In genomic region chr6:119377613-119378012, GRCm38 (mm10) we compare ENCODE assay signal across 15 mouse cellular contexts. TPM values are rescaled to one million over a fixed set of nuclear protein-coding genes. Genes with fewer than 3 reads are reported as not detected.
DNase-seq lines count a peak whose midpoint lies in the region; ATAC-seq and TF ChIP-seq lines count a peak whose summit lies in the region.
"Had no signal": no experiment of that assay in that cellular context is flagged by ENCODE, and none has a peak within 500 bp of the region (broad histone marks: within the 10 kb centered on the region; RNA-seq: fewer than 3 reads in every experiment).

No protein-coding gene starts in this region.

- TF ChIP-seq CTCF in thymus, adult 2 months (IDR thresholded peaks at IDR 0.05; ENCODE audit: borderline replicate concordance, control insufficient read depth, extremely low read depth, insufficient read depth, low read length, poor library complexity) = no peak

- H3K4me3 ChIP-seq in heart, embryonic 16.5 days (ENCODE audit: low read length) = no peak overlapping the region
- H3K4me3 ChIP-seq in liver, embryonic 13.5 days (replicated peaks) = no peak overlapping the region
- H3K4me3 ChIP-seq in midbrain, embryonic 11.5 days (ENCODE audit: low read depth, low read length) = no peak overlapping the region
- H3K4me3 ChIP-seq in thymus, adult 2 months (ENCODE audit: control insufficient read depth, insufficient read depth, low read length) = no peak overlapping the region
- H3K4me3 ChIP-seq: embryonic facial prominence, embryonic 13.5 days; hindbrain, embryonic 15.5 days; neural tube, embryonic 13.5 days had no signal

- TF ChIP-seq POLR2A in thymus, adult 2 months (IDR thresholded peaks at IDR 0.05; ENCODE audit: control insufficient read depth, extremely low read depth, insufficient read depth, low read length, poor library complexity) = no peak

- H3K9ac ChIP-seq in heart, embryonic 16.5 days (ENCODE audit: low read length) = no peak overlapping the region
- H3K9ac ChIP-seq in liver, embryonic 13.5 days = no peak overlapping the region
- no peak overlapping the region for H3K9ac ChIP-seq in midbrain, embryonic 11.5 days (ENCODE audit: low read length)
- H3K9ac ChIP-seq: embryonic facial prominence, embryonic 13.5 days; hindbrain, embryonic 15.5 days; neural tube, embryonic 13.5 days had no signal

- peak overlapping the region; percentile 8; the same call in 1 of the 2 replicates for H3K27ac ChIP-seq in heart, embryonic 16.5 days (ENCODE audit: low read length)
- peak overlapping the region; percentile 47 for H3K27ac ChIP-seq in liver, embryonic 13.5 days
- no peak overlapping the region for H3K27ac ChIP-seq in midbrain, embryonic 11.5 days (ENCODE audit: low read depth, low read length)
- no peak overlapping the region for H3K27ac ChIP-seq in thymus, adult 2 months (ENCODE audit: control insufficient read depth, insufficient read depth, low read length)
- H3K27ac ChIP-seq: embryonic facial prominence, embryonic 13.5 days; hindbrain, embryonic 15.5 days; macrophage; neural tube, embryonic 13.5 days had no signal

- intact Hi-C loops in heart, postnatal 14 days (cut with DNase I) = no loop called here

- ATAC-seq in heart, embryonic 16.5 days (replicated peaks; ENCODE audit: extremely low read depth, insufficient read depth, low FRiP score) = peak; percentile 45; the same call in 1 of the 2 replicates
- ATAC-seq in liver, embryonic 13.5 days (ENCODE audit: low read depth) = peak; percentile 68
- no peak for ATAC-seq in midbrain, embryonic 11.5 days (ENCODE audit: low FRiP score)
- ATAC-seq: forebrain, embryonic 16.5 days had no signal

- H3K36me3 ChIP-seq in heart, embryonic 16.5 days (ENCODE audit: control insufficient read depth, insufficient read depth) = no peaks in the 10 kb centered on the region
- H3K36me3 ChIP-seq in liver, embryonic 13.5 days = peaks cover 4% of the 10 kb centered on the region; the same call in 1 of the 2 replicates
- no peaks in the 10 kb centered on the region for H3K36me3 ChIP-seq in midbrain, embryonic 11.5 days (ENCODE audit: control insufficient read depth, insufficient read depth, low read length)
- H3K36me3 ChIP-seq in thymus, adult 2 months (ENCODE audit: control insufficient read depth, insufficient read depth, low read length) = no peaks in the 10 kb centered on the region
- H3K36me3 ChIP-seq: embryonic facial prominence, embryonic 13.5 days; hindbrain, embryonic 15.5 days; neural tube, embryonic 13.5 days had no signal

- H3K4me1 ChIP-seq in heart, embryonic 16.5 days (ENCODE audit: control insufficient read depth, insufficient read depth, low read length) = peaks cover 20% of the 10 kb centered on the region
- peaks cover 91% of the 10 kb centered on the region for H3K4me1 ChIP-seq in liver, embryonic 13.5 days (replicated peaks)
- no peaks in the 10 kb centered on the region for H3K4me1 ChIP-seq in midbrain, embryonic 11.5 days (ENCODE audit: control insufficient read depth, insufficient read depth, low read length)
- H3K4me1 ChIP-seq in thymus, adult 2 months (replicated peaks; ENCODE audit: control insufficient read depth, insufficient read depth, low read length) = peaks cover 7% of the 10 kb centered on the region
- H3K4me1 ChIP-seq: hindbrain, embryonic 15.5 days; neural tube, embryonic 13.5 days had no signal

- no peaks in the 10 kb centered on the region for H3K27me3 ChIP-seq in heart, embryonic 16.5 days (ENCODE audit: control insufficient read depth, insufficient read depth, low read length)
- H3K27me3 ChIP-seq in liver, embryonic 13.5 days = no peaks in the 10 kb centered on the region
- no peaks in the 10 kb centered on the region for H3K27me3 ChIP-seq in midbrain, embryonic 11.5 days (ENCODE audit: control insufficient read depth, insufficient read depth, low read length)
- H3K27me3 ChIP-seq in thymus, adult 2 months (ENCODE audit: control insufficient read depth, insufficient read depth, low read length) = no peaks in the 10 kb centered on the region
- H3K27me3 ChIP-seq: embryonic facial prominence, embryonic 13.5 days; hindbrain, embryonic 15.5 days; neural tube, embryonic 13.5 days had no signal

- H3K9me3 ChIP-seq in heart, embryonic 16.5 days (replicated peaks; ENCODE audit: control insufficient read depth, low read length) = no peaks in the 10 kb centered on the region
- H3K9me3 ChIP-seq in liver, embryonic 13.5 days (replicated peaks) = no peaks in the 10 kb centered on the region
- H3K9me3 ChIP-seq in midbrain, embryonic 11.5 days (ENCODE audit: control insufficient read depth, low read length) = no peaks in the 10 kb centered on the region
- H3K9me3 ChIP-seq: embryonic facial prominence, embryonic 13.5 days; hindbrain, embryonic 15.5 days; neural tube, embryonic 13.5 days had no signal

- no peak overlapping the region for H3K4me2 ChIP-seq in heart, embryonic 16.5 days (ENCODE audit: low read depth, low read length)
- H3K4me2 ChIP-seq in liver, embryonic 13.5 days = peak overlapping the region; percentile 35
- H3K4me2 ChIP-seq in midbrain, embryonic 11.5 days = no peak overlapping the region
- H3K4me2 ChIP-seq: embryonic facial prominence, embryonic 13.5 days; hindbrain, embryonic 15.5 days; neural tube, embryonic 13.5 days had no signal

- WGBS in heart, embryonic 16.5 days = 3% methylated on average over 2 of the region's 2 CpGs
- WGBS in liver, embryonic 13.5 days (ENCODE audit: insufficient replicate concordance) = 5% methylated on average over 2 of the region's 2 CpGs
- WGBS in midbrain, embryonic 11.5 days = 87% methylated on average over 2 of the region's 2 CpGs
- 3% methylated on average over 2 of the region's 2 CpGs for WGBS in thymus, adult 2 months

- no peak for DNase-seq in heart, postnatal 14 days
- DNase-seq in T-cell, adult 2 months (ENCODE audit: low spot score) = peak; percentile 51
- no peak for DNase-seq in liver, embryonic 13.5 days
- DNase-seq in naive thymus-derived CD4-positive, alpha-beta T cell, adult 2 months (ENCODE audit: low read depth) = peak; percentile 57
- no peak for DNase-seq in adrenal gland, postnatal 36 days
- DNase-seq in midbrain, embryonic 11.5 days (ENCODE audit: low spot score, missing footprints) = no peak
- no peak for DNase-seq in thymus, adult 2 months
- DNase-seq: adrenal gland, adult 8-10 months; cerebellum, adult 11-12 months had no signal

RNA-seq across cellular contexts. Expression of gene Adipor2, which starts 39.9 kb away (rescaled TPM):
- polyA plus RNA-seq in heart, embryonic 16.5 days (2015; fragmentation: Nextera tagmentation; extraction: Ambion mirVana) = 29.8 and 37.5 TPM in 2 replicates
- total RNA-seq in heart, postnatal 14 days (2021) = 10 to 100 TPM; 54.8 to 64.1 TPM
- polyA plus RNA-seq in liver, embryonic 13.5 days (2015; fragmentation: Nextera tagmentation; extraction: Ambion mirVana) = 33.3 and 38.6 TPM in 2 replicates
- 100 to 1,000 TPM; 200 to 209 TPM for total RNA-seq in adrenal gland, postnatal 36 days (2021)
- 17.1 and 18.7 TPM in 2 replicates for polyA plus RNA-seq in midbrain, embryonic 11.5 days (2014; fragmentation: Nextera tagmentation; extraction: Ambion mirVana)
- 63.8 and 70.7 TPM in 2 replicates for polyA plus RNA-seq in thymus, adult 2 months (2012; rRNA removed)

RNA-seq across cellular contexts. Expression of gene Lrtm2, which starts 47.0 kb away (rescaled TPM):
- 0.15 and 0.32 TPM in 2 replicates for polyA plus RNA-seq in heart, embryonic 16.5 days (2015; fragmentation: Nextera tagmentation; extraction: Ambion mirVana)
- total RNA-seq in heart, postnatal 14 days (2021) = under 1 TPM; 0.10 to 0.19 TPM
- polyA plus RNA-seq in liver, embryonic 13.5 days (2015; fragmentation: Nextera tagmentation; extraction: Ambion mirVana) = 0.03 TPM in 1 of 2 replicates, not detected in the other
- total RNA-seq in adrenal gland, postnatal 36 days (2021) = under 1 TPM in 1 of 2 experiments, not detected in 1; 0.30 TPM
- 0.23 TPM in 1 of 2 replicates, not detected in the other for polyA plus RNA-seq in midbrain, embryonic 11.5 days (2014; fragmentation: Nextera tagmentation; extraction: Ambion mirVana)
- 1.4 and 2.1 TPM in 2 replicates for polyA plus RNA-seq in thymus, adult 2 months (2012; rRNA removed)
- polyA plus RNA-seq: embryonic facial prominence, embryonic 13.5 days; macrophage had no signal

Comparison
In these comparisons a context has a peak if more than half of its experiments do, and no peak if none do; other contexts are left out.
1. H3K27ac ChIP-seq: peak in heart, embryonic 16.5 days (single experiment) and liver, embryonic 13.5 days (single experiment); none in midbrain, embryonic 11.5 days (single experiment) and thymus, adult 2 months (single experiment).
2. DNase-seq: peak in T-cell, adult 2 months (single experiment) and naive thymus-derived CD4-positive, alpha-beta T cell, adult 2 months (single experiment); none in heart, postnatal 14 days (0 of 2), liver, embryonic 13.5 days (single experiment), adrenal gland, postnatal 36 days (0 of 2), midbrain, embryonic 11.5 days (single experiment) and thymus, adult 2 months (single experiment).